Mouse (Mus musculus) T-helper 2 cell (primary cell): ENCODE measurements around the gene Caskin2.
"Not testable (repeated sequence)": the region's sequence is repeated elsewhere in the genome, so short reads cannot be mapped to it uniquely, and the experiment has no call there.

Experiments used
- in situ Hi-C: fragments of 300-600 bp; cut with MboI, MseI; formaldehyde crosslinking; loops from one replicate; pipeline ENCODE4 v1.15.1; 2025; ENCODE audit warnings: high pct_unique_total_duplicates

Gene Caskin2

DNA sequence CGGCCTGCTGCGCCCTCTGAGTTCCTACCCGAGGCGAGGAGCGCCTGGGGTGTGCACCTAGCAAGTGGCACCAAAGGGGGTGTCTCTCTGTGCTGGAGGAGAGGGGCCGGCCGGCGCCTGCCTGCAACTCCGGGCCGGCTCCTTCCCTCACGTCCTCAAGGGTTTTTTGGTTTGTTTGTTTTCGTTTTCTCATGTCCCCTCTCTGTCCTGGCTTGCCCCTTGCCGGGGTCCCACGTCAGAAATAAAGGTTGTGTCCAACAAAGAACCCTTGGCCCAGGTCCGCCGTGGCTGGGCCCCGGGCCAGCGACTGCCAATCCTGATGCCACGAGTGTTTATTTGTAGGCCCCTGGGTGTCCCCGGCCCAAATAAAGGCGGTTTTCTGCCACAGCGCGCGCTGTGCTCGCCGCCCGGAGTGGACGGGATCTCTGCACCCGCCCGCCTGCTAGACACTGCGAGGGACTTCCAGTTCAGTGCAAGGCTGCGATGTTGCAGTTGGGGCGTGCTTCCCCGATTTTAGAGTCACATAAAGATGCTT is 47.8 kb downstream of the Caskin2 start:
- in situ Hi-C loops, result no loop called here

DNA sequence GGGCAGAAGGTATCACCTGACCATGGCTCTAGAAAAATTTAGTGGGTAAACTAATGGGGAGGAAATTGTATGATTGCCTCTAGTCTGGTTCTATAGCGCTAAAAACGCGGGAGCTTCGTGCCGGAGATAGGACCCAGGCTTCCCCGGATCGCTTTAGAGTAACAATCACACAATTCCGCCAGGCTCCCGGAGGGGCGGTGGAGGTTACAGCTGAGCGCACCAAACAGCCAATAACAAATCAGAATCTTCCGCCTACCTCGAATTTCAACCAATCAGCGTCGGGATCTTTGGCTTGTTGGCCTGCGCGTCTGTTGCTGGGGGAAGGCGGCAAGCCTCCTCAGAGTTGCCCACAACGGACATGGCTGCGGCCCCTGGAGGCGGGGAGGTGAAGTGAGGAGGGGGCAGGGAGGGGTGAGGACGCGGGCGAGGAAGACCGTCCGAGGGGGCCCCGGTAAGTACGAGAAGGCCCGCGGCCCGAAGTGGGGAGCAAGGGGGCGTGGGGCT is 48.3 kb downstream of the Caskin2 start, which contains the start of gene Tmem94:
Gene Tmem94, plus strand, starts transcription at position 331 of the 504 bp plus-strand sequence.
- in situ Hi-C loops, result no loop called here

DNA sequence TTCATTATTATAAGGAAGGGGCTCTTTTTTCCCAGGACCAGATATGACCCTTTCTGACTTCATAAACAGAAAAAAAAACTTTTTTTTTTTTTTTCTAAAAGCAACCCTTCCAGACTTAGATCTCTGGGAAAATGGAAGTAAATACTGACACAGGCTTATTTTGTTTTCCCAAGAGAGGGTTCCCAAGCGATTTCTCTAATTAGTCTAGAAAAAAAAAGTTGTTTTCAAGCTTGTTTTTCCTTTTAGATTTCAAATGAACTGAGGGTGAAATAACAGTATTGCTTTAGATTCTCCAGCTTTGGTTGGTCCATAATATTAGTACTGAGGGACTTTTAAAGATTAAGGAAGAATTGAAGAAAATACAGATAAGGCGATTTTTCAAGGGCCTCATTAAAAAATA is 48.7 kb downstream of the Caskin2 start:
- in situ Hi-C loops, result no loop called here

DNA sequence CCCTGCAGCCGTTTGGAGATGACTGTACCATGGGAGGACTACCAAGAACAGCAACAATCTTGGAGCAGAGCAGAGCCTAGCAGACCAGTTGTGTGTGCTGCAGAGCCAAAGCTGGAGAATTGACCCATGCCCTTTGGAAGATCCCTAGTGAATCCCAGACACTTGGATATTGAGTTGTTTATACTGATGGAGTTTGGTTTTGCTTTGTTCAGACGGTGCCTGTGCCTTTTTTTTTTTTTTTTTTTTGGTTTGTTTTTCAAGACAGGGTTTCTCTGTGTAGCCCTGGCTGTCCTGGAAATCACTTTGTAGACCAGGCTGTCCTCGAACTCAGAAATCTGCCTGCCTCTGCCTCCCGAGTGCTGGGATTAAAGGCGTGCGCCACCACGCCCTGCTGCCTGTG is 51.3 kb downstream of the Caskin2 start:
- in situ Hi-C loops, result not testable (repeated sequence)

DNA sequence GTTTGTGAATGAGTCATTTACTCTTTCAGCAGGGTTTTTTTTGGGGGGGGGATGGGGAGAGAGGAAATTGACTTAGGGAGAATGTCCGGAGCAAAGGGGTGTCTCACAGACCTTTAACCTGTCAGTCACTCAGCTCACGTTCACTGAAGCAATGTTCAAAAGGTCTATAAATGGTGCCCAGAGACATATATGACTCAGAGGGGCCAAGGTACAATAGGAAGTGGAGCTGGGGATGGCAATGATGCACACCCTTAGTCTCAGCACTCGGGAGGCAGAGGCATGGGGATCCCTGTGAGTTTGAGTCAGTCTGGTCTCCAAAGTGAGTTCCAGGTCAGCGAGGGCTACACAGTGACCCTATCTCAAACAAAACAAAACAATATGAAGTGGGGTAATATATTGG is 60.0 kb downstream of the Caskin2 start:
- in situ Hi-C loops, result no loop called here

DNA sequence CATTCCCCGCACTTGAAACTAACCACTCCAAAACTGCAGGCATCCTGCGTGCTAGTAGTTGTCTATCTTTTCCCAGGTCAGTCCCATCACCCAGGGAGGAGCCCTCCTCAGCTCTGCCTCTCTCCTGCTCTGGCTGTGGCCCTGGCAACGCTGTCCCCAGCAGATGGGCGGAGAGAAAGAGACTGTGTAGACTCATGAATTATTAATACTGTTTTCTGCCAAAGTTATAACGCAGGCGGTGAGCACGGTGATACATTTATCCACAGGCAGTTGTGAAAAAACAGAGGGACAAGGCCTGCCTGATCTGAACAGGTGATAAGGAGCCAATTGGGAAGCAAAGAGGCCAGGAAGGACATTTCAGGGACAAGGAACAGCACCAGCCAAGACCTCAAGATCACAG is 60.8 kb downstream of the Caskin2 start:
- in situ Hi-C loops, result no loop called here

DNA sequence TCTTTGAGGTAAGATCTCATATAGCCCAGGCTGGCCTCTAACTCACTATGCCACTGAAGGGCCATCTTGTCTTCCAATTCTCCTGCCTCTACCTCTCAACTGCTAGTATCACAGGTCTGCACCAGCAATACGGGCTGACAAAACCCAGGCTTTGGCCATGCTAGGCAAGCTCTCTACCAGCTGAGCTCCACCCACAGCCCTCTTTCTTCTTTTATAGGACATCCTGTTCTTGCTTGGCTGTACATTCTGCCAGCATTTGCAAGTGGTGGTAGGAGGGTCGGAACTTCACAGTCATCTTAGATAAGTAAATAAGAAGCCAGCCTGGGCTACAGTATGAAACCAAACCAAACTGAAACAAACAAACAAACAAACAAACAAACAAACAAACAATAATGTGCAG is 61.7 kb downstream of the Caskin2 start:
- in situ Hi-C loops, result no loop called here

DNA sequence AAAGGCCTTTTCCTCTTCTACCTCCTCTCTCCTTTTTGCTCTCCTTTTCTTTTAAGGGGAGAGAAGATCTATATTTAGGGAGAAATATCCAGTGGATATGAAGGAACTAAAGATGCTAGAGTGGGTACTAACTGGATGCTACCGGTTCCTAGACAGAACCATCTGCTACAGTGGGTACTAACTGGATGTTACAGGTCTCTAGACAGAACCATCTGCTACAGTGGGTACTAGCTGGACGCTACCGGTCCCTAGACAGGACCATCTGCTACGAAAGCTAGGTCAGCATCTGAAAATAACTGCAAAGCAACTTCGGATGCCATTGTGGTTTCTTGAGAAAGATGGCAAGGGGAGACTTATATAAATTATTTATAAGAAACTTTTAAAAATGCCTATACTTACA is 63.6 kb downstream of the Caskin2 start:
- in situ Hi-C loops, result no loop called here
